Mouse (Mus musculus) megakaryocyte, embryonic 14.5 days (primary cell): ENCODE measurements around the gene AI481877.
"Not testable (repeated sequence)": the region's sequence is repeated elsewhere in the genome, so short reads cannot be mapped to it uniquely, and the experiment has no call there.

Experiments
- FLI1 ChIP-seq: IDR thresholded peaks from 2 replicates; pipeline ENCODE4 v1.6.1; 2012; ENCODE audit warnings: low read length, inconsistent platforms, mixed read lengths
- GATA1 ChIP-seq: IDR thresholded peaks from 3 replicates; pipeline ENCODE4 v1.6.1; 2012; ENCODE audit warnings: mixed read lengths, low read length, inconsistent platforms, borderline replicate concordance

GRCm38 (mm10) chr4:59138507-59139033, at the start of gene AI481877:
- not testable (repeated sequence) for TF ChIP-seq GATA1, FLI1
